Mouse (Mus musculus) thymus, postnatal 36 days (tissue): Measurements from ENCODE around the gene Rbms3.

Experiments
- DNase-seq, 2 experiments: peaks; one replicate each; pipeline ENCODE4 v3.0.0; 2022; ENCODE audit warnings: mixed read lengths in 2 of 2

The Rbms3 gene

GRCm38 (mm10) chr9:117629771-117630170 is at the start of gene Rbms3:
TSS of gene Rbms3 (minus strand) at chr9:117629913.
- DNase-seq = no peak

DNA sequence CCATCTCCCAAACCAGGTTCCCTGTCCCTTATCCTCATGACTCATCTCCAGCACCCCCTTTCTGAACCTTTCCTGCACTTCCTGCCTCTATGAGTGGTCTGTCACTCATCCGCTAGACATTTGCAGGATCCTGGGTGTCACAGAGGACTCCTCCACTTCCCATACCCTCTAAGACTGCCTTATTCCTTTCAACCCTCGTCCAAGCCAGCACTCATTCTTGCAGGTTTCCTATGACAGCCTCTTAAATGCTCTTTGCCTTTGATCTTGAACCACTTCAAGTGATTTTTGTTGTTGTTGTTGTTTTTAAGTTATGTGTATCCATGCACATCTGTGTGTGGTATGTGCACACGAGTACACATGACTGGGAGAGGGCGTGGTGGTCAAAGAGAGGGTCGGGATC is 43.6 kb upstream of the Rbms3 start:
- DNase-seq = no peak

DNA sequence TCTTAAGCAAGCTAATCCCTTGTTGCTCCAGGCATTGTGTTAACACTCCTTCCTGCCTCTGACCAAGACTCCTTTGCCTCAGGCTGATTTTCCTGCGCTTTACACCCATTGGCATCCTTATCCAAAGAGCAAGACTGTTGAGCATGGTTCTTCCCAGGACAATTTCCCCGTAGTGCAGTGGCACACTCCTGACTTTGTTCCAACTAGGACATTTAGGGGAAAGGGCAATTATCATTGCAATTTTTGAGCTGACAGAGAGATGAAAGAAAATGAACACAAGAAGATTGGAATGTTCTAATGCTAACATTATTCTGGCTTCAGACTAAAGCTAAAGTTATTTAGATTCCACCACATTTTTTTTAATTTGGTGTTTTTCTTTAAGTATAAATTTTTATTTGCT is 24.9 kb upstream of the Rbms3 start:
- no peak for DNase-seq

DNA sequence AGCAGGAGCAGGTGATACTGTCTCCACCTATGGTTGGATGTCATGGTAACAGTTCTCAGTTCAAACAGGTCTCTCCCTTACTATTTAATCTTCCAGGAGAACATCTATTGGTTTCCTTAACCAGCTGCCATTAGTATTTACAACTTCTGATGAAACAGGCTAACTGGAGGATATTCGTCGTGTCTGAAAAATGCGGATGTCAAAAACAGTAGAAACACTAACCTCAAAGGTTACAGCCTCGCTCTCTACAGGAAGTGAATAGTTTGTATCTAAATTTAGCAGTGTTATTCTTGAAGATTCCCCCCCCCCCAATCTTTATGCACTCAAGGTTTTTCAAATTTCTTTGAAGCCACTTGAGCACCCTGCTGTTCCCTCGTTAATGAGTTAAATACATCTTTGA is 23.9 kb upstream of the Rbms3 start:
- no peak for DNase-seq

GRCm38 (mm10) chr9:117646131-117646530 is 16.4 kb upstream of the Rbms3 start:
- DNase-seq = no peak

GRCm38 (mm10) chr9:117641090-117641782 is 11.5 kb upstream of the Rbms3 start:
- no peak for DNase-seq

DNA sequence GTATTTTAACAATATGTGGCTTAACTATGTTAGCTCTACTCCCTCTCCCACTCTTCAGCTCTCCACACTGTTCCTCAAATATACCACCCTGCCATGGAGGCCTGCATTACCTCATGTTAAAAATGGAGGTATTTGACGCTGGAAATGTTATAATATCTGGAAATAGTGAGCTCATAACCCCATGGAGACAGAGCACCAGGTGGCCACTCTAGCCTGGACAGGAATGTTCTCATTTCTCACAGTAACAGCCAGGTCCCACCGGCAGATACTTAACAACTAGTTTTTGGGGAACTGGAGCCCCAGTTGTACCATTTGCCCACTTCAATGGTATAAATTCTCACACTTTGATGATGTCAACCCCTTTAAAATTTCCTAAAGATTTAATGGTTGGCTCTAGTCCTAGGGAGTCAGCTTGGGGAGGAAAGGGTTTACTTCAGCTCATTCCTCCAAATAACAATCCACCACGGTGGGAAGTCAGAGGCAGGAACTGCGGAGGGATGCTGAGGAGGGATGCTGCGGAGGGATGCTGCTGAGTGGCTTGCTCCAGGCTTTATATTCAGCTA is 9.0 kb upstream of the Rbms3 start:
- DNase-seq = no peak

- no peak for DNase-seq
Observed at GRCm38 (mm10) chr9:117636492-117636891, 6.8 kb upstream of the Rbms3 start.

DNA sequence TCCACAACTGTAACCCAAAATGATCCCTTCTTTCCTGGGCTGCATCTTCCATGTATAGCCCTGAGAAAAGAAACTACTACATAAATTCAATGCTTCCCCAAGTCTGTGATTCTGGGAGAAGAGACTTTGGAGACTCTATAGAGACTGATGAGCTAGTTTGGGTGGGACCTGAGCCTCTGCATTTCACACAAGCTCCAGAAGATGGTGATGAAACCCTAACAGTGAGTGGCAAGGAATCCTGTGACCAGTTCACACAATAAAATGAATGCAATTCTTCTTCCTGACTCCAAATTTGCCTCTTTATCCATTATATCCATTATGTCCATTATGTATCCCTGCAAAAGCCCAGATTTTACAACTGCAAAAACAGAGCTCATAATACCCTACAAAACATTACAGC is 2.5 kb downstream of the Rbms3 start:
- DNase-seq = no peak

DNA sequence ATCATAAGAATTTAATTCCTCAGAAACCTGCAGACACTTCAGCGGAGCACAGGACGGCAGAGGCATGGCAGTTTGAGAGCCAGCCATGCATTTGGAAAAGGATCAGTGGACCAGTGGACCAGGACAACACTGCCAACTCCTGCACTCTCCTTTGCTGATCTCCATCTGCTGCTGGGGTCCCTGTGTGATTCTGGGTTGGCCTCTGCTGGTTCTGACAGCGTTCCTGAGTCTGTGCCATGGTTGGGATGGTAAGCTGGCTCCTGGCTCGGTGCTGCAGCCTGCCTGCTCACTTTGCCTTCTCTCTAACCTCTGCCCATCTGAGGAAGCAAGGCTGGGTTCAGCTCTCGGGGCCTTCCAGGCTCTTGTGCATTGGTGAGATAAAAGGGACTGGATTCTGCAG is 28.9 kb downstream of the Rbms3 start:
- DNase-seq = no peak

GRCm38 (mm10) chr9:117599341-117599740 is 30.4 kb downstream of the Rbms3 start:
- DNase-seq = no peak

- no peak for DNase-seq
Observed at GRCm38 (mm10) chr9:117596162-117596561, 33.6 kb downstream of the Rbms3 start.

DNA sequence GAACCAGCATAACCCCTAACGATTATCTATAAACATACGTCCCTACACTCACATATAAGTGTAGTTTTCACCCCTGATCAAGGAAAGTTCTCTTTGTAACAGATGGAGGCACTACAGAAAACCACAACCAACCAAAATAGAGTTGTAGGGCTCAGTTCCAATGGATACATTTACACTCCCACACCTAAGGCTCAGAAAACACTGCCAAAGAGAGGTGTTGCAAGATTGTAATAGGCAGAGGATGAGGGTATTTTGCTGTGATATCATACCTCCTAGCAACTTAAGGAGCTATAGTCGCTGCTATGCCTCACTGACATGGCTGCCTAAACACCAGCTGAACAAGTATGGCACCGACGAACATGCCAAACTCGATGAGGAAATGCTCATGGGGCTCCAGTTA is 44.4 kb downstream of the Rbms3 start:
- DNase-seq = no peak

GRCm38 (mm10) chr9:117583638-117584037 is 46.1 kb downstream of the Rbms3 start:
- no peak for DNase-seq

GRCm38 (mm10) chr9:117582591-117582990 is 47.1 kb downstream of the Rbms3 start:
- DNase-seq = no peak

- DNase-seq = no peak
Observed at GRCm38 (mm10) chr9:117571186-117571855, 58.4 kb downstream of the Rbms3 start.

DNA sequence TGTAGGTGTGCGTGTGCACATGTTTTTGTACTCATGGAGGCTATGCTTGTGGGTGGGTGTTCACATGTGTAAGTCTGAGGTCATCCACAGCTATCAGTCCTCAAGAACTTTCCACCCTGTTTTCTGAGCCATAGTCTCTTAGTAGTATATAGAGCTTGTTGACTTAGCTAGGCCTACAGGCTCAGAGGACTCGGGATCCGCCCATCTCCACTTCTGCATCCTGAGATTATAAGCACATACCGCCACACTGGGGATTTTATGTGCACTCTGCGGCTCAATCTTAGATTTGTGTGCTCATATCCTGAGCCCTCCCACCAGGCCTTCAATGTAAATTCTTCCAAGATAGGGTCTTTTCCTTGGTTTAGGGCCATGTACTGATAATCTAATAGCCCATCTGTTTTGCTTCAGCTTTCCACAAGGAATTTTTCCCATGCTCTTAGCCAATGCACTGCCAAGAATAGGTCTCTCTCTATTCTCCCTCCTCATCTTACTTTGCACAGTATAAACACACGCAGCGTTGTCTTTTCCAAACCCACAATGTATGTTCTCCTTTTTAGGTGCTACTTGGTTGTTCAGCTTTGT is 59.4 kb downstream of the Rbms3 start:
- DNase-seq = no peak

- DNase-seq = no peak
Observed at GRCm38 (mm10) chr9:117566293-117566692, 63.4 kb downstream of the Rbms3 start.

- DNase-seq = no peak
Observed at GRCm38 (mm10) chr9:117558562-117558961, 71.2 kb downstream of the Rbms3 start.

GRCm38 (mm10) chr9:117554356-117554755 is 75.4 kb downstream of the Rbms3 start:
- no peak for DNase-seq

- no peak for DNase-seq
Observed at GRCm38 (mm10) chr9:117529281-117529680, 100.4 kb downstream of the Rbms3 start.

GRCm38 (mm10) chr9:117508941-117509340 is 120.8 kb downstream of the Rbms3 start:
- DNase-seq = no peak

DNA sequence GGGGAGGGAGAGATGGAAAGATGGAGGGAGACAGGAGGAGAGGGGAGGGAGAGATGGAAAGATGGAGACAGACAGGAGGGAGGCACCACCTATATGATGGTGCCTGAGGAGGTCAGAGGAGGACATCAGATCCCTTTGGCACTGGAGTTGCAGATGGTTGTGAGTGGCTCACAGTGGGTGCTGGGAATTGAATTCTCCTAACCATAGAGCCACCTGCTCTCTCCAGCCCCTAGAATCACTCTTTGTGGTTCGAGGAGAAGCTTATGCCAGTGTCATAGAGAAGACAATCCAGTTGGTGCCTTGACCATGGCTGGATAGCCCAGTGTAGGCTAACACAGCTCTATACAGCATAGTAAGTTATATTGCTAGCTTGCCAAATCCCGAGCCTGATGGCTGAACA is 137.8 kb downstream of the Rbms3 start:
- DNase-seq = no peak

DNA sequence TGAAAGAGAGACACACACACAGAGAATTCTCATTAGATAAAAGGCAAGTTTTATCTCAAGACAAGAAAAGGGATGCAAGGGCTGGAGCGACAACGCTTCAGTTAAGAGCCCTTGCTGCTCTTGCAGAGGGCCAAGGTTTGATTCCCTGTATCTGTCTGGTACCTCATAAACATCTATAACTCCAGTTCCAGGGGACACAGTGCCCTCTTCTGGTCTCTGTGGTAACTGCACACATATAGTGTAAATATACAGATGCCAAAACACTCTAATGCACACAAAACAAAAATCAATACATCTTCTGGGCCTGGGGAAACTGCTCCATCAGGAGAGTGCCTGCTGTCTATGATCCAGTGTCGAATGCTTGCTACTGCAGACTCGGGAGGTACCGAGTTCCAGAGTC is 145.3 kb downstream of the Rbms3 start:
- DNase-seq = no peak
